Mouse (Mus musculus): ENCODE results near the gene Prim2. TPM values are rescaled to one million over a fixed set of nuclear protein-coding genes. Genes with fewer than 3 reads are reported as not detected.

Prim2 gene
- polyA plus RNA-seq (2015; fragmentation: Nextera tagmentation; extraction: Ambion mirVana): 11.9 and 12.7 TPM in 2 replicates

DNA sequence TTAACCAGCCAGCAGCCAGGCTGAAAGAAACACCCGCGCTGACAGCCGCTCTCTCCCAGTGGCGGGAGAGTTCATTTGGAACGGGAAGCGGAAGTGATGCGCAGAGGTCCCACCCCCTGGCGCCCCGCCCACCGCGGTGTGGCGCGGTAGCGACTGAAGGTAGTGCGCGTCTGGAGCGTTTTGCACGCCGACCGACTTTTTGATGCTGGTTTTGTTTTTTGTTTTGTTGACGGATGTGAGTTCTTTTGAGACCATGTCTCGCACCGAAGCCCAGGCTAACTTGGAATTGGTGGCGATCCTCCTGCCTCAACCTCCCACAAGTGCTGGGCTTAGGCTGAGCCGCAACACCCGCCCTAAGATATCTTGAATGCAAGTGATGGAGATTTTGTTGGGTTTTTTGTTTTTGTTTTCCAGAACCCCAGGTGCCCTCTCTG, at the start of gene Prim2:
Gene Prim2 (minus strand): TSS at position 88 of the 434 bp plus-strand sequence.

Other genes with a start within 250 kb of the Prim2 start
- 24.9 and 28.6 TPM in 2 replicates for gene Rab23, start 50.1 kb upstream of the Prim2 start, polyA plus RNA-seq (2015; fragmentation: Nextera tagmentation; extraction: Ambion mirVana)
- gene Bag2, start 88.0 kb upstream of the Prim2 start, polyA plus RNA-seq (2015; fragmentation: Nextera tagmentation; extraction: Ambion mirVana): 25.1 and 26.6 TPM in 2 replicates
- gene Zfp451, start 144.8 kb upstream of the Prim2 start, polyA plus RNA-seq (2015; fragmentation: Nextera tagmentation; extraction: Ambion mirVana): 23.6 TPM in 2 replicates
- 124 and 127 TPM in 2 replicates for gene Bend6, start 238.0 kb upstream of the Prim2 start, polyA plus RNA-seq (2015; fragmentation: Nextera tagmentation; extraction: Ambion mirVana)
- gene Dst, start 238.4 kb upstream of the Prim2 start, polyA plus RNA-seq (2015; fragmentation: Nextera tagmentation; extraction: Ambion mirVana): 35.7 and 39.3 TPM in 2 replicates

Data from neural tube, postnatal 0 days (tissue).